Mouse (Mus musculus): ENCODE measurements at regions not wholly inside any gene's neighbourhood (a gene's known extent, or its start where the extent isn't known, plus 50 kb on each side); places are given as distances from the start of the nearest gene placed in this dataset.

DNA sequence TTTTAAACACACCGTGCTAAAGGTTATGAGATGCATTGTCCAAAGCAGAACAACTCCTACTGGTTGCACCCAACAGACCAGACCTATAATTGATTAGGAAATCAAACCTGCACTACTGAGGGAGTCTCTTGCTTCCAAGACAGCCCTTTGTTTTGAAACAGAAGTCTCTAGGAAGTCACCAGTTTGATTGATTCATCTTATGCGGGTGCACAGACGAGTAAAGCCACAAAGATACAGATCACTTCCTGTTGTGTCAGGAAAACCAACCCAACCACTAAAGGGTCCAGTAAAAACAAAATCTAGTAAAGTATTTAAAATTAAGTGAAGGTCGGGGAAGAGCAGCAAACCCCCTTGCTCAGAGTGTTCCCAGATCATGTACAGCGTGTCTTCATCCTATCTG is 58.3 kb upstream of the N6amt1 start:
- DNase-seq (ENCODE audit: low spot score), result no peak

DNA sequence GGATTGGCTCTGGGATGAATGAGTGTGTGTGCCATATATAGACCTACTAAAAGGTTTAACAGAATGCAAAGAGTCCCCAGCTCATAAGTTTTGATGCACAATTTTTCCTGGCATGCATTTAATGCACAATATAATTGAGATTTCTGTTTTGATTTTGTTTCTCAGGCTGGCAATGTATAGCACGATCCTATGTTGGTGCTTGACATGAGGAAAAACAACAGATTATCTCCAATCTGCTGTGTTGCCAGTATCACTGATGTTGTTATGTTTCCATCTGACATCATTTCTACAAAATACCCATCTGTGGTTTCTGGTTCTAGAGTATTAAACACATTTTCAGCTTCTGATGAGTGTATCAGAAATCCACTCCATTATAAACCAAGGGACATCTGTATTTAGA is 61.2 kb upstream of the N6amt1 start:
- peak; percentile 13 for DNase-seq (ENCODE audit: low spot score)

DNA sequence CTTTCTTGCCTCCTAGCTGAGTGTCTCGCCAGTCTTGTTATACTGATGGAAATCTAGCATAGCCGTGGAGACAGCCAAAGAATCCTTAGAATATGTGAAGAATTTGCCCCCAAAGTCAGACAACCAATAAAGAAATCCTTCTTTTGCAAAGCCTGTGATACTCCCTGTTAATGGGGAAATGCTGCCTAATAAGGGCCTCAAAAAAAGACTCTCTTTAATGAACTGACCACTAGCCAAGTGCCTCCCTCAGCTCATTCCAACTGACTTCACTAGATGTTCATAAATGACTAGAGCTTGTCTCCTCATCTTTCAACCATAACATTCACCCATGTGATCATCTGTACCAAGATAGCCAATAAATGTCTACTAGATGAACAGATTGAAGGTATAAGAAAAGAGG is 62.3 kb upstream of the N6amt1 start:
- DNase-seq (ENCODE audit: low spot score), result no peak

DNA sequence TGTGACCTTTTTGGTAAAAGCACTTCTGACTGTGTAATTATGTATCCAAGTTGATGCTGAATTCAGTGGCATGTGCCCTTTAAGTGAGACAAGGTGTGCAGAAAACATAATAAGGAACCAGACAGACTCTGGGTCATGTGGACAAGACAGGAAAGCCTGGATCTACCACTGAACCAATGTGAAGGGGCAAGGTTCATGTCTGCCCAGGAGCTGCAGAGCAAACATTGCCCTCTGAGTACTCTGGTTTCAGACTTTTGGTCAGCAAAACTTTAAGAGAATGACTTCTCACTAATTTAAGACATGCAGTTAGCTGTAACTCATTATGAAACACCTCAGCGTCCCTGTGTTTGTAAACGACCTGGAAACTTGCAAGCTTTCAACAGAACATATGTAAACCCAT is 68.3 kb upstream of the N6amt1 start:
- no peak for DNase-seq (ENCODE audit: low spot score)

DNA sequence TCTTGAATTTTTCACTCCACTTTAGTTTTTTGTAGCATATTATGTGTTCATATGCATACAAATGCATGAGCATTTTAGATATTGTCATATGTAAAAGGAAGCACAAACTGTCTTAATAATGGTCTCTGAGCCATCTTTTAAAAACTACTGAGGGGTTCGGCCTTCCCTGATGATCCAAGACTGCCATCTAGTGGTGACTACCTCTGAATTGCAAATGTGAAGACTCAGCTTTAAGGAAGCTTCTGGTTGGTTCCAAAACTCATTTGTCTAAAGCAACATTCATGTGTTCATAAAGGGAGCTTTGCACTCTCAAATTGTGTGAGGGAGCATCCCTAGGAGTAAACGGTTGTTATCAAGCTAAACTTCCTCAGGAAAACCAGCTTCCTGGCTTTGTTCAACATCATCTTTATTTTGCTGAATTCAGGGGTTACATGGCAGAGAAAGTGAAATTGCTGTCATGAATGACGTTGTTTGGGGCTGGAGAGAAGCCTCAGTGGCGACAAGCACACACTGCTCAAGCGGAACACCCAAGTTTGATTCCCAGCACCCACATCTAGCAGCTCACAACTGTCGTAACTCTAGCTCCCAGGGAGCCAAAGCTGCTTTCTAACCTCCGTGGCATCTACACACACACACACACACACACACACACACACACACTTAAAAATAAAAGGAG is 69.0 kb upstream of the N6amt1 start:
- no peak for DNase-seq (ENCODE audit: low spot score)

DNA sequence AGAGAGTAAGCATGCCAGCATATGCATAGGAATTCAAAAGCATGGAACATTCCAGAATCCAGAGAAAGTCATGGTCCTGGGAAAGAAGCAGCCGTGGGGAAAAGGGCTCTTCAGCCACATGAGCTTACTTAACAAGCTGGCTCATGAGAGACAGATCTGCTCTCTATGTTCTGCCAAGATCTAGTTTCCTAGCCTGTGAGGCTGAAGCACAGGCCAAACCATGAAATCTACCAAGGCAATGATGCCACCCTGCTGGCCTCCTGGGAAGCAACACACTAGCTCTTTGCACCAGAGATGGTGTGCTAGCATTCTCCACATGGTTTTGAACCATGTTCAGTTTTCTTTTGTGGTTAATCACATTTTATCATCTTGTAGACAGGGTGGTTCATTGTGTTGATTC is 75.5 kb upstream of the N6amt1 start:
- no peak for DNase-seq (ENCODE audit: low spot score)

DNA sequence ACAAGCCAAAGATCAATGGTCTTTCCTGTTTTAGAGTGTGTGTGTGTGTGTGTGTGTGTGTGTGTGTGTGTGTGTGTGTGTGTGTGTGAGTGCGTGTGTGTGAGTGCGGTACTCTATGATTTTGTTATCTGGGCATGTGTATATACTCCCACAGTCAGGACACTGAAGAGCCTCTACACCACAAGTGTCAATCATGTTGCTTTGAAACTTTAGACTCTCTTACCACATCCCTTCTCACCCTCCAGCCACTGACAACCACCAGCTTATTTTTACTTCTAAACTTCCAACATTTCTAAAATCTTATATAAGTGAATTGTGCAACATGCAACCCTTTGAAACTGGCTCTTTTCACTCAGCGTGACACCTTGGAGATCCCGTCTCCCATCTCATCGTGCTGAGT is 81.6 kb upstream of the N6amt1 start:
- DNase-seq (ENCODE audit: low spot score), result no peak

DNA sequence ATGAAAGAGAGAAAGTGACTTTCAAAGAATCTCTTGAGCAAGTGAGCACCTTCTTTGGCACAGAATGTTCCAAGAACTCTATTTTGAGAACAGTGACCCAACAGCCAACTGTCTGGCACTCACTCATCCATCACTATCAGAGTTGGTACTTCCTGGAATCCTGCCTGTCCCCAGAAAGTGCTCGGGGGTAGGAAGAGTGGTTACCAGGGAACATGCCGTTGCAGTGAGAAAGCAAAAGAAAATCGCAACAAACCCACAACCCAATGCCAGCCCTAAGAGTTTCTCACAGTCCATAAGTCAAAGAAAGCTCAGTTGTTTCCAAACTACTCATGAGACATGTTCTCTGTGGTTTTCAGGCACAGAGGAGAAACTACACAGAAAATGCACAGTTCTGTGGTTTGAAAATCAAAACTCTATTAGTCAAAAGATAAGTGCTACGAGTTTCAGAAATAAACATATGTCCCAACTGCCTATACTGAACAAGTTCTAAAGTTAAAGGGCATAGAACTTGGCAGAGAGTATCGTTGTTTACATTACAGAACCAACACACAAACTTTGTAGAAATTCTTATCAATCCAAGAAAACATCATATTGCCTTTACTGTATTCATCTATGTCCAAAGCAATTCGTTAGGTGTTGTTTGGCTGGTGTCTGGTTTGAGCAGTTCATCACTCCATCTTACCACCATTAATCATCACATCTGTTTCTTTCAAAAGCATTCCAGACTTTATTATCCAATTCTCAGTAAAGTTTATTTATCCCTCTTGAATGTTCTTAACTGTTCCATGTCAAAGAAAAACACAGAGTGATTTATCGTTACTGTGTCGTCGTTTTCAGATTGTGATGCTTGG is 85.8 kb upstream of the N6amt1 start:
- DNase-seq (ENCODE audit: low spot score), result no peak

DNA sequence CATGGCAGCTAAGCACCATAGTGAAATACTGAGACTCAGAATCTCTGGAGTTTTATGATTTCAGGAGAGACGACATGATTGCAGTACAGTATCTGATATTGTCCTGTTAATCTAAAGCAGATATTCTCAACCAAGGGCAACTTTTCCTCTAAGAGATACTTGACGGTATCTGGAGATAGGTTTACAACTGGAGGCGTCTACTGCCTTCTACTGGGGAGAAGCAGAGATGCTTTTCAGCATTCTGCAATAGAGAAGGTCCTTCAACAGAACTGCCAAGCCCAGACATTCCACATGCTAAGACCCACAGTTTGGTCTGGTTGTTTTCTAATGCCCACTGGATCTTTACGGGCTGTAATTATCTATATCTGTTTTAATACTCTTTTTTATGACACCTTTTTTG is 86.5 kb upstream of the N6amt1 start:
- no peak for DNase-seq (ENCODE audit: low spot score)

DNA sequence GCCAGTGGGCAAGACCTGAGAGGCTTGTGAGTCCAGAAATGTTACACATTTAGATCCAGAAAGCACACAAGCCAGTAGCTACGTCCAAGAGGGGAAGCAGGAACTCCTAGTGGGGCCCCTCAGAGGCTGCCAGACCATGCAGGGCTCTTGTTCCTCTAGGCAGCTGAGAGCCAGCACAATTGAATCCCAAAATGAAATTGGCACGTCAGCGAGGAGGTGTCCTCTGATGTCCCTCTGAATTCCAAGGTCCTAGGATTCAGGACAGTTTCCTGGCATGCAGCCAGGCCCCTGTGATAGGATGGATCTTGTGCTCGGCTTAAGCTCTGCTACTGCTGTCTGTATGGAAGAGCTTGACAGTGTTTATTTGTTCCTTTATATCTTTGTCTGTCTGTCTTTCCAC is 90.4 kb upstream of the N6amt1 start:
- DNase-seq (ENCODE audit: low spot score), result peak; percentile 23

DNA sequence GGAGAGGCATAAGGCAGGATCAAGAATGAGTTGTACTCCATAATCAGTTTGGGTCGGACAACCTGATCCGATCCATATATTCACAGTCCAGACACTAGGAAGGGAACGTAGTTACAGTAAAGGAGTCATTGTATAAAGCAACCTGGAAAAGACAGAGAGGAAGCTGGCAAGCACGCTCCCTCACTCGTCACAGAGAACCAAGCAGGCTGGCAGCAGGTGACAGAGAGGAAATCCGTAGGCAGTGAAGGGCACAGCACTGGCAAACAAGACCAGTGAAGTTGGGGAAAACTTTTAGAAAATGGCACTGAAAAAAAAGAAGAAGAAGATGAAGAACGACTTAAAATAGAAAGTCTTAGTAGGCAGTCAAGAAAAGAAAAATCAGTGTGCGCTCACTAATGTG is 90.9 kb upstream of the N6amt1 start:
- DNase-seq (ENCODE audit: low spot score), result peak; percentile 20

DNA sequence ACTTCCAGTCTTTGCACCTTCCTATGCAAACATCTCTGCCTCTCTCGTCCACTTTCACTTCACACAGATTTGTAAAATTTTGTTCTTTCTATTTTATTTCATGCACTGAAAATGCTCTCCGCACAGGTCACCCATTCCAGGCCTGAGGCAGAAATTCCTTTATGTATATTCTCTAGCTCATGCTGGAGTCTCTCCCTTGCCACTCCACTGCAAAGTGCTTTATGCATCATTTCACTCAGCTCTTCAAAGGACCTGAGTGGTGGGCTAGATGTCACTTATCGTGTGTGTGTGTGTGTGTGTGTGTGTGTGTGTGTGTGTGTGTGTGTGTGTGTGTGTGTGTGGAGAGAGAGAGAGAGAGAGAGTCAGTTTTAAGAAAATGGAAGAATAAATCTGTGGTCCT is 91.5 kb upstream of the N6amt1 start:
- no peak for DNase-seq (ENCODE audit: low spot score)

DNA sequence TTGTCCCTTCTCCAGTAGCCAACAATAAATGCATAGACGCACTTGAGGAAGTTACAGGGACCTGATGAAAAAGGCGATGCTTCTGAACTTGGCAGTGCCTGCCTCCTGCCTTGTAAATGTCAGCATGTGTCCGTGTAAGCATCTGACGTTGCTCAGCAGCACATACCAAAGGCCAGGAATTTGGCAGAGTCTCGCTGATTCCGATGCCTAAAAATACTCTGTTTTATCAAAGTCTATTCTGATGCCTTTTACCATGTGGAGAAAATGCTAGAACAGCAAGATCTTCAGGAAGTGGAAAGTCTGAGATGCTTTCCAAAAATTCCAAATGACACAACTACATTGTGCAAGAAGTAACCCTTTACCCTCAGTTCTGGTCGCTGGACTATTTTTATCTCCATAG is 92.5 kb upstream of the N6amt1 start:
- DNase-seq (ENCODE audit: low spot score), result peak; percentile 65

DNA sequence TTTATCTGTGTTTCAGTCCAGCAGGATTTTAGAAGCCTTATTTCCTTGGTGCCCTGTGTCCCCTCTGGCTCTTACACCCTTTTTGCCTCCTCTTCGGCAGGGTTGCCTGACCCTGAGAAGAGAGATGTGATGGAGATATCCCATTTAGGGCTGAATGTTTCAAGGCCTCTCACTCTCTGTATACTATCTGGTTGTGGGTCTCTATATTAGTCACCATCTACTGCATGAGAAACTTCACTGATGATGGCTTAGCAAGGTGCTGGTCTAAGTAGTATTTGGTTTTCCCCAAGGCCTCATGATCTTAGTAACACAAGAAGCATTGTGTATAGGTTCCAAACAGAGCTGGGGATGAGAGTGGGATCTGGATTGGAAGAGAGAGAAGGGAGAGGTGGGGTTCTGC is 99.2 kb upstream of the N6amt1 start:
- no peak for DNase-seq (ENCODE audit: low spot score)

DNA sequence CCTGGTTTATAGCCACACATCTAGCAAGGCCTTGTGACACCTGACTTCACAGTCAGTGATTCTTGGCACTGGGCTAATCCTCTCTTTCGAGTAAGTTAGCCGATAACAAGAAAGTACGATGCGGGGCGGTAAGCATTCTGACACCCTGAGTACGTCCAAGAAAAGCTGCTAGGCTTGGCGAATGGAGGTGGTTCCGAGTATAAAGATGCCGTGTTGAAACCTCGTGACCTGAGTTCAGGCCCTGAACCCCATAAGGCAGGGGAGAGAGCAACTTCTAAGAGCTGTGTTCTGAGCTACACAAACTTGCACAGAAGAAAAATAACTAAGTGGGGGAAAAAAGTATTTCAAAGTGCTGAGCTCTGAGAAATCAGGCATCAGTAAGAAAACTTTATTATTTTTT is 103.5 kb upstream of the N6amt1 start:
- DNase-seq (ENCODE audit: low spot score), result no peak

DNA sequence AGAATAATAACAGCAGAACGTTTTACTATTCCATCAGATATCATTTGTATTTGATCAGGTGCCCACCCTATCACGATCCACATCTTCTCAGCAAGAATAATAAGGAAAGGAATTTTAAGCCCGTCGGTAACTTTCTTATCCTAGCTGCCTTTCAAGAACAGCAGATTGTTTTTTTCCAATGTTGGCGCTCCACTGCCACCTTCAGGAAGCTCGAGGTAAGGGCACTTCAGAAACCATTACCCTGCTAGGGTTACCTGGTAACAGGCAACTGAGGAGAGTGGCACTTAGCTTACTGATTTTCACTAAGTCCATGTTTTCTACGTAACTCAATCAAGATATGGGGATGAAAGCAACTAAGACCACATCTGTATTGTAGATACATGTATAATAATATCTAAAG is 104.1 kb upstream of the N6amt1 start:
- peak; percentile 15 for DNase-seq (ENCODE audit: low spot score)

DNA sequence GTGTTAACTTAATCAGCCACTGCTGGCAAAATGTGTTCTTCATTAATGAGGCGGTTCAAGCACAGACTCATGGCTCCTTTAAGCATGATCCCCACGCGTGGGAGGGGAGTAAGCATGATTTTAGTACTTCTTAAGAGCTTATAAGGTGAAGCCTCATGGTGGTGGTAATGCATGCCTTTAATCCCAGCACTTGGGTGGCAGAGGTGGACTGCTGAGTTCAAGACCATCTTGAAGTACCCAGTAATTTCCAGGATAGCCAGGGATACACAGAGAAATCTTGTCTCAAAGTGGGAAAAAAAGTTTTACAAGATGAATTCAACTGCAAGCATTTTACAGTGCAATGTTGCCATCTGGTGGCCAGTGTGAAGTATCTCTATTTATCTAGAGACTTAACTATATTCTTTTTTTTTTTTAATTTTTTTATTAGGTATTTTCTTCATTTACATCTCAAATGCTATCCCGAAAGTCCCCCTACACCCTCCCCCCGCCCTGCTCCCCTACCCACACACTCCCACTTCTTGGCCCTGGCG is 105.4 kb upstream of the N6amt1 start:
- no peak for DNase-seq (ENCODE audit: low spot score)

DNA sequence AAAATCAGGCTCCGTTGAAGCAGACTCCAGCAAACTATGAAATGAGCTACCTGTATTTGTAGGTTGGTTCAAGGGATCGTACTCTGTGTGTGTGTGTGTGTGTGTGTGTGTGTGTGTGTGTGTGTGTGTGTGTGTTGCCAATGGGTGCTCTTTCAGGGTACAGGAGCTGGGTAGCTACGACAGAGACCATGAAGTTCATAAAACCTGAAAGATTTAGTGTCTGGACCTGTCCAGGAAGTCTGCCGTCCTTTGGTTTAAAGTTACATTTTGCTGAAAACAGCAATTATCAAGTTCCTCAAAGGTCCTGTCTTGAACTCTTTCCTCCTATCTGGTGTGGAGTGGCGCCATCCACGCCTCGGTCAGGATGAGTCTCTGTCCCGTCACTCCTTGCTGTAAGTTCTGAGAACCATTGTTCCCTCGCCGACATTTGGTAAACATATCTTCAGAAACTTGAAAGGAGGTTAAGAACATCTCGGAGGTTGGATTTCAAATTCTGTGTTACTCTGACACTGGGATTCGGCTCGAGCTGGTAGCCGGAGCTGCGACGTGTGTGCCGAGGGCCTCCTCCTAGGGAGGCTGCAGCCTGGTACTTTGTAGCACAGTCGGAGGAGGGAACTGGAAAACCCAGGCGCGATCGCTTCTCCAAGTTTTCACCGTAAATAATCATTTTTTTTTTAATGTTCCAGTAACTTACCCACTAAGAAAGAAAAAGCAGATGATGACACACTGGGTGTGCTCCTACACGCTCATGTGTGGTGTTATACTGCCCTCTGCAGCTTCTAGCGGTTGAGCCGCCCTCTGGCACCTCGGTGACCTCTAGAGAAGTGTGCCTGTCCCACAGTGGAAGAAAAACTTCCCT is 107.8 kb upstream of the N6amt1 start:
- peak; percentile 44 for DNase-seq (ENCODE audit: low spot score)

DNA sequence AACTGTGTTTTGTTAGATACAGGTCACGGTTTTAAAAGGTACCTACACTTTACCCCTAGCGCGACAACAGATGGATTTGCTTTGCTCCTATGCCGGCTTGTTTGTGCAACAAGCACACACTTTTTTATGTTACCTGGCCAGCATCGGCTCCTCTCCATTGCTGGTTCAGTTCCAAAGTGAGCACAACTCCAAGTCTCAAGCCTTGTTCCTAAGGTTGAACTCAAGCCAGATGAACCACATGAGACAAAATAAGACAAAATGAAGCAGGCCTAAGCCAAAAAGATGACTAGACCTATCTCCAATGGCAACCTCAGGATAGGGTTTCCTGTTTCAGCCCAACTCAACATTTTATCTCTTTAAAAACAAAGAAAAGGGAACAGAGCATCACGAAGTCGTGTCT is 108.5 kb upstream of the N6amt1 start:
- no peak for DNase-seq (ENCODE audit: low spot score)

DNA sequence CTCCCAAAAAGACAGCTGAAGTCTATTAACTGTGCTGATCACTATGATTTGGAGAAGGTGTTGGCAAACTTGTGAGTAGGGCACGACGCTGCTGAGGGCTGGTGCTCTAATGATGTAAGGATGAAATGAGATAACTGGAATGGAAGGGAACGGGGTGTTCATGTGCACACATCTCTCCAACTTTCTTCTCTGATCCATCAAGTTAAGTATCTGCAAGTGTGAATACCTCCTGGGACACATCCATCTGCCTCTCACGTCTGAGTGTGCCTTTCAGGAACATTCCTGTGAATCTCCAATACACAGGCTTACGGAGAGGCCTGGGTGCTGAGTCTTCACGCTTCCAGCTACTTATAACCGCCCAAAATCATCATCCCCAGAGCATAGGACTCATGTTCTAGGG is 112.0 kb upstream of the N6amt1 start:
- DNase-seq (ENCODE audit: low spot score), result no peak

DNA sequence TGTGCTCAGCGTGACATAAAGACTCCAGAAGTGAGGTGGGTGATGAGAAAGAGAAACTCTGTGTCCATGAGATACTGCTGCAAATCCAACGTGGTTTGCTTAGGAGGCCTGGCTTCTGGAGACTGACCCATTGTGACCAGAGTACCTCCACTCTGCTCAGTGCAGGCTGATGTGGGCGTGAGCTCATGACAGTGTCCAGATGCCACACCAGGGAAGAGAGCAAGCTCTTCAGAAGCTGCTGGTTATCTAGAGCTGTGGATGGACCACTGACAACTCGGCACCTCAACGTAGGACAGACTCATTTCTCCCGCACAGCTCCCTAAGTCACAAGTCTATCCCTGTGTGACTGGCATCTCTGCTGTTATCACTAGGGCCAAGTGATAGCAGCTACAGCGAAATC is 114.9 kb upstream of the N6amt1 start:
- no peak for DNase-seq (ENCODE audit: low spot score)

DNA sequence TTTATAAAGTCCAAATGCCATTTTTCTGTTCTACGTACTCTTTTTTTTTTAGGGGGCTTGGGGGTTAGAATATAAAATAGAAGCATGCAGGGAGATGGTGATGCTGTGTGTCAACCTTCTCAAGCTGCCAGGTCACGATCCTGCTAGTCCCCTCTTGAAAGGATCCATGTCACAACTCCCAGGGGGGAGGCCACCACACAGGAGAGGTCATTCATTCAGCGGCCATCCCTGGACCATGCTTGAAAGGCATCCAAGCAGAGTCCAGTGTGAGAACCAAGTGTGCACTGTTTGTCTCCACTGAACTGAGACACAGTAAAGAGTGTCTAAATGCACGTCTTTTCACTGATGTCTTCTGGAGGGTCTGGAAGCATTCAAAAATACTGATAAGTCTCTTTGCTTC is 119.8 kb upstream of the N6amt1 start:
- DNase-seq (ENCODE audit: low spot score), result no peak

DNA sequence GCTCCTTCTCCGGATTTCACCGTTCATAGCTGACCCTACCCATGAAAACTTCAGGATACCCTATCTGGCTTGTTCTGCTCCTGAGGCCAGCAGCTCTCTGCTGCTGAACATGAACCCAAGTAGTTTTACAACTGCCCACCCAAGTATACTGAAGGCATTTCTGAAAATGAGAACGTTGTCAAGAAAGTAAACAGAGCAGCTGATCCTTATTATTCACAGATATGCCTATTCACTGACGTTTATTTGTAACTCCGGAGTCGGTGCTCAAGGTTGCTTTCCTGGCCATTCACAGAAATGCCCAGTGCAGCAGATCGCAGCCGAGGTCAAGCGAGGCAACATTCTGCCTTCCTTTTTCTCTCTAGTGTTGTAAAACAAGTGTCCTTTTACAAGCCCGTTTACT is 128.4 kb upstream of the N6amt1 start:
- DNase-seq (ENCODE audit: low spot score), result no peak

All from layer of hippocampus, adult 11-12 months (tissue).